Mouse (Mus musculus): ENCODE results near the gene Dip2b. TPM values are rescaled to one million over a fixed set of nuclear protein-coding genes. Genes with fewer than 3 reads are reported as not detected.

Gene Dip2b
- polyA plus RNA-seq, 1 experiment from 2014 or later = 32.6 TPM

Other genes starting within 250 kb of the Dip2b start
- gene Lima1, start 163.2 kb upstream of the Dip2b start, polyA plus RNA-seq (2014; fragmentation: Nextera tagmentation; extraction: Ambion mirVana) = 14.9 and 20.4 TPM in 2 replicates
- gene Fam186a, start 71.6 kb upstream of the Dip2b start, polyA plus RNA-seq (2014; fragmentation: Nextera tagmentation; extraction: Ambion mirVana) = 0.11 TPM in 1 of 2 replicates, not detected in the other
- 29.7 and 32.5 TPM in 2 replicates for gene Larp4, start 68.6 kb upstream of the Dip2b start, polyA plus RNA-seq (2014; fragmentation: Nextera tagmentation; extraction: Ambion mirVana)
- gene Atf1, start 189.2 kb downstream of the Dip2b start, polyA plus RNA-seq (2014; fragmentation: Nextera tagmentation; extraction: Ambion mirVana) = 14.6 TPM in 2 replicates
- not detected in 2 replicates for gene Tmprss12, start 242.2 kb downstream of the Dip2b start, polyA plus RNA-seq (2014; fragmentation: Nextera tagmentation; extraction: Ambion mirVana)

Data from neural tube, embryonic 14.5 days (tissue).